28 mouse cellular contexts compared by ENCODE assay signal in genomic region chr7:144021801-144022200, GRCm38 (mm10). TPM values are rescaled to one million over a fixed set of nuclear protein-coding genes. Genes with fewer than 3 reads are reported as not detected.
DNase-seq lines count a peak whose midpoint lies in the region; ATAC-seq and TF ChIP-seq lines count a peak whose summit lies in the region.
"Had no signal": no experiment of that assay in that cellular context is flagged by ENCODE, and none has a peak within 500 bp of the region (broad histone marks: within the 10 kb centered on the region; RNA-seq: fewer than 3 reads in every experiment).

No protein-coding gene starts in this region.

- ATAC-seq in stomach, embryonic 15.5 days (ENCODE audit: insufficient read depth, low FRiP score, low read depth): no peak
- ATAC-seq in stomach, postnatal 0 days (ENCODE audit: low FRiP score, low TSS enrichment): no peak
- ATAC-seq in kidney, postnatal 0 days (replicated peaks; ENCODE audit: low FRiP score, low read depth): no peak
- 0 out of 2 replicates have a peak, but pooled peaks have one; percentile 26 for ATAC-seq in liver, embryonic 12.5 days
- ATAC-seq: forebrain, embryonic 13.5 days had no signal

- TF ChIP-seq CTCF in stomach, postnatal 0 days (IDR thresholded peaks at IDR 0.05; ENCODE audit: low read depth): no peak
- TF ChIP-seq CTCF in kidney, postnatal 0 days (IDR thresholded peaks at IDR 0.05; ENCODE audit: low read depth): no peak

- H3K4me2 ChIP-seq in stomach, embryonic 15.5 days: no peak overlapping the region
- H3K4me2 ChIP-seq in stomach, postnatal 0 days (replicated peaks; ENCODE audit: low read depth): no peak overlapping the region
- no peak overlapping the region for H3K4me2 ChIP-seq in kidney, postnatal 0 days (ENCODE audit: low read length)
- no peak overlapping the region for H3K4me2 ChIP-seq in liver, embryonic 12.5 days
- H3K4me2 ChIP-seq: embryonic facial prominence, embryonic 13.5 days; forebrain, embryonic 13.5 days; hindbrain, embryonic 15.5 days; limb, embryonic 13.5 days; midbrain, embryonic 11.5 days; neural tube, embryonic 15.5 days had no signal

- no peaks in the 10 kb centered on the region for H3K36me3 ChIP-seq in stomach, embryonic 15.5 days
- H3K36me3 ChIP-seq in stomach, postnatal 0 days (ENCODE audit: control insufficient read depth, insufficient read depth, low read length): no peaks in the 10 kb centered on the region
- H3K36me3 ChIP-seq in kidney, postnatal 0 days (ENCODE audit: insufficient read depth, low read length): no peaks in the 10 kb centered on the region
- H3K36me3 ChIP-seq in liver, embryonic 12.5 days: no peaks in the 10 kb centered on the region
- H3K36me3 ChIP-seq: embryonic facial prominence, embryonic 13.5 days; heart, embryonic 10.5 days; hindbrain, embryonic 15.5 days; limb, embryonic 13.5 days; neural tube, embryonic 15.5 days had no signal

- no peak overlapping the region for H3K4me3 ChIP-seq in stomach, embryonic 15.5 days (replicated peaks)
- no peak overlapping the region for H3K4me3 ChIP-seq in stomach, postnatal 0 days (ENCODE audit: low read depth, low read length)
- H3K4me3 ChIP-seq in kidney, postnatal 0 days (replicated peaks; ENCODE audit: low read depth, low read length): no peak overlapping the region
- H3K4me3 ChIP-seq in liver, embryonic 12.5 days: no peak overlapping the region
- H3K4me3 ChIP-seq: embryonic facial prominence, embryonic 13.5 days; erythroblast, embryonic 14.5 days; forebrain, embryonic 13.5 days; gastrocnemius, adult 2 months; heart, embryonic 10.5 days; hindbrain, embryonic 15.5 days; limb, embryonic 13.5 days; neural tube, embryonic 15.5 days had no signal

- no peak for TF ChIP-seq EP300 in stomach, postnatal 0 days (optimal IDR thresholded peaks at IDR 0.05)

- H3K9me3 ChIP-seq in stomach, embryonic 15.5 days: no peaks in the 10 kb centered on the region
- H3K9me3 ChIP-seq in stomach, postnatal 0 days (ENCODE audit: control insufficient read depth, low read length): no peaks in the 10 kb centered on the region
- no peaks in the 10 kb centered on the region for H3K9me3 ChIP-seq in kidney, postnatal 0 days (replicated peaks; ENCODE audit: low read length)
- H3K9me3 ChIP-seq in liver, embryonic 12.5 days (replicated peaks): no peaks in the 10 kb centered on the region
- H3K9me3 ChIP-seq: embryonic facial prominence, embryonic 13.5 days; forebrain, embryonic 13.5 days; heart, embryonic 10.5 days; hindbrain, embryonic 15.5 days; limb, embryonic 13.5 days; neural tube, embryonic 15.5 days had no signal

- no peak for DNase-seq in stomach, postnatal 0 days (ENCODE audit: low spot score)
- no peak for DNase-seq in kidney, postnatal 0 days (ENCODE audit: low spot score)
- DNase-seq in yolk sac, embryonic 10.5 days (ENCODE audit: low spot score): peak; percentile 24
- DNase-seq in frontal cortex, postnatal 10 days (ENCODE audit: low spot score in 2 of 2): no peak
- DNase-seq in gastrocnemius, postnatal 10 days: no peak
- DNase-seq in retina, postnatal 1 day: no peak
- DNase-seq: adrenal gland, adult 8-10 months; cerebellum, adult 18-20 months; cerebellum, postnatal 14 days; embryo, embryonic 11 days; gastrocnemius, adult 2 months; lung, adult 2 months; lung, postnatal 14 days; thymus, adult 2 months; thymus, postnatal 4 days had no signal

- H3K27ac ChIP-seq in stomach, embryonic 15.5 days: peak overlapping the region; percentile 61; the same call in 1 of the 2 replicates
- no peak overlapping the region for H3K27ac ChIP-seq in stomach, postnatal 0 days (replicated peaks)
- peak overlapping the region; percentile 70; the same call in 1 of the 2 replicates for H3K27ac ChIP-seq in kidney, postnatal 0 days
- no peak overlapping the region for H3K27ac ChIP-seq in liver, embryonic 12.5 days
- H3K27ac ChIP-seq: embryonic facial prominence, embryonic 13.5 days; forebrain, embryonic 13.5 days; gastrocnemius, adult 2 months; heart, embryonic 10.5 days; hindbrain, embryonic 15.5 days; limb, embryonic 13.5 days; neural tube, embryonic 15.5 days had no signal

- no peak overlapping the region for H3K9ac ChIP-seq in stomach, embryonic 15.5 days
- H3K9ac ChIP-seq in stomach, postnatal 0 days (ENCODE audit: low read length): no peak overlapping the region
- H3K9ac ChIP-seq in kidney, postnatal 0 days (ENCODE audit: low read depth, low read length): no peak overlapping the region
- no peak overlapping the region for H3K9ac ChIP-seq in liver, embryonic 12.5 days
- H3K9ac ChIP-seq: embryonic facial prominence, embryonic 13.5 days; forebrain, embryonic 13.5 days; hindbrain, embryonic 15.5 days; limb, embryonic 13.5 days; neural tube, embryonic 15.5 days had no signal

- WGBS in stomach, embryonic 15.5 days: 71% methylated on average over 3 of the region's 3 CpGs
- WGBS in stomach, postnatal 0 days: 75% methylated on average over 3 of the region's 3 CpGs
- 80% methylated on average over 3 of the region's 3 CpGs for WGBS in kidney, postnatal 0 days
- 52% methylated on average over 3 of the region's 3 CpGs for WGBS in liver, embryonic 12.5 days (ENCODE audit: insufficient replicate concordance)

- H3K4me1 ChIP-seq in stomach, embryonic 15.5 days: 0 out of 2 replicates have a peak, but pooled peaks cover 2% of the 10 kb centered on the region
- no peaks in the 10 kb centered on the region for H3K4me1 ChIP-seq in stomach, postnatal 0 days (replicated peaks; ENCODE audit: control insufficient read depth, insufficient read depth)
- H3K4me1 ChIP-seq in kidney, postnatal 0 days (replicated peaks; ENCODE audit: insufficient read depth, low read length): no peaks in the 10 kb centered on the region
- H3K4me1 ChIP-seq in liver, embryonic 12.5 days: peaks cover 7% of the 10 kb centered on the region; the same call in 1 of the 2 replicates
- H3K4me1 ChIP-seq: embryonic facial prominence, embryonic 13.5 days; forebrain, embryonic 13.5 days; hindbrain, embryonic 15.5 days; limb, embryonic 13.5 days; neural tube, embryonic 15.5 days had no signal

- no peaks in the 10 kb centered on the region for H3K27me3 ChIP-seq in stomach, embryonic 15.5 days (replicated peaks)
- H3K27me3 ChIP-seq in stomach, postnatal 0 days (ENCODE audit: control insufficient read depth, insufficient read depth, low read length): no peaks in the 10 kb centered on the region
- no peaks in the 10 kb centered on the region for H3K27me3 ChIP-seq in kidney, postnatal 0 days (ENCODE audit: insufficient read depth, low read length)
- no peaks in the 10 kb centered on the region for H3K27me3 ChIP-seq in liver, embryonic 12.5 days (replicated peaks)
- H3K27me3 ChIP-seq: embryonic facial prominence, embryonic 13.5 days; forebrain, embryonic 13.5 days; hindbrain, embryonic 15.5 days; limb, embryonic 13.5 days; neural tube, embryonic 15.5 days had no signal

RNA-seq across cellular contexts. Expression of gene Shank2, which starts 20.1 kb away (rescaled TPM):
- 2.1 and 2.3 TPM in 2 replicates for polyA plus RNA-seq in stomach, embryonic 15.5 days (2015; fragmentation: Nextera tagmentation; extraction: Ambion mirVana)
- 0.68 and 0.69 TPM in 2 replicates for polyA plus RNA-seq in stomach, postnatal 0 days (2015; fragmentation: Nextera tagmentation; extraction: Ambion mirVana)
- polyA plus RNA-seq in kidney, postnatal 0 days (2015; fragmentation: Nextera tagmentation; extraction: Ambion mirVana): 2.6 and 3.0 TPM in 2 replicates
- 0.31 and 0.48 TPM in 2 replicates for polyA plus RNA-seq in liver, embryonic 12.5 days (2016; fragmentation: Nextera tagmentation; extraction: Ambion mirVana)
- under 1 TPM; 0.52 to 0.68 TPM for total RNA-seq in gastrocnemius, postnatal 10 days (2021)
- total RNA-seq: granulocyte monocyte progenitor cell, adult 5-6 weeks; hematopoietic stem cell, adult 5-6 weeks; megakaryocyte progenitor cell, adult 5-6 weeks had no signal
- polyA plus RNA-seq: erythroblast, embryonic 14.5 days had no signal

Comparison
In these comparisons a context has a peak if more than half of its experiments do, and no peak if none do; other contexts are left out.
1. H3K27ac ChIP-seq: peak in stomach, embryonic 15.5 days (single experiment) and kidney, postnatal 0 days (single experiment); none in stomach, postnatal 0 days (single experiment) and liver, embryonic 12.5 days (single experiment).